Mouse (Mus musculus): ENCODE data around the gene Rbp7. TPM values are rescaled to one million over a fixed set of nuclear protein-coding genes. Genes with fewer than 3 reads are reported as not detected.
A peak's percentile ranks its signal among the peaks of the same experiment; 100 is the strongest.
"Not testable (repeated sequence)": the region's sequence is repeated elsewhere in the genome, so short reads cannot be mapped to it uniquely, and the experiment has no call there.

Rbp7 gene
- polyA plus RNA-seq, 1 experiment from 2014 or later: not detected

DNA sequence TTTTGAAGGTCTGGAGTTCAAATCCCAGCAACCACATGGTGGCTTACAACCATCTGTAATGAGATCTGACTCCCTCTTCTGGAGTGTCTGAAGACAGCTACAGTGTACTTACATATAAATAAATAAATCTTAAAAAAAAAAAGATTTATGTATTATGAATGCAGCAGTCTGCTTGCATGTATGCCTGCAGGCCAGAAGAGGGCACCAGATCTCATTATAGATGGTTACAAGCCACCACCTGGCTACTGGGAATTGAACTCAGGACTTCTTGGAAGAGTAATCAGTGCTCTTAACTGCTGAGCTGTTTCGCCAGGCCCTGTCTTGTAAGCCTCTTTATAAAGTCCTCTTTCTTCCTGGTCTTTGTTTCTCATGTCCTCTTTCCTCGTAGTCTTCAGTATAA lies 5.7 kb upstream of the Rbp7 start:
- H3K36me3 ChIP-seq (ENCODE audit: control insufficient read depth, insufficient read depth, low read length); H3K9ac ChIP-seq (replicated peaks; ENCODE audit: low read depth, low read length); H3K4me1 ChIP-seq (ENCODE audit: control insufficient read depth, insufficient read depth, low read length); H3K4me3 ChIP-seq (ENCODE audit: low read depth, low read length); H3K27me3 ChIP-seq (ENCODE audit: control insufficient read depth, insufficient read depth, low read length); H3K9me3 ChIP-seq (ENCODE audit: control insufficient read depth, low read length); ATAC-seq (ENCODE audit: low read depth); H3K4me2 ChIP-seq (ENCODE audit: low read depth, low read length); H3K27ac ChIP-seq (ENCODE audit: low read depth, low read length): not testable (repeated sequence)
- WGBS: 94% methylated on average over 2 of the region's 2 CpGs

GRCm38 (mm10) chr4:149459425-149459824 lies 4.6 kb upstream of the Rbp7 start:
- WGBS: 80% methylated on average over 1 of the region's 1 CpGs
- no peak for ATAC-seq (ENCODE audit: low read depth)

GRCm38 (mm10) chr4:149458526-149458925 lies 3.7 kb upstream of the Rbp7 start:
- H3K4me2 ChIP-seq (ENCODE audit: low read depth, low read length): no peak overlapping the region
- no peak overlapping the region for H3K27ac ChIP-seq (ENCODE audit: low read depth, low read length)
- H3K9me3 ChIP-seq (ENCODE audit: control insufficient read depth, low read length): no peaks in the 10 kb centered on the region
- H3K36me3 ChIP-seq (ENCODE audit: control insufficient read depth, insufficient read depth, low read length): no peaks in the 10 kb centered on the region
- 55% methylated on average over 5 of the region's 5 CpGs for WGBS
- H3K9ac ChIP-seq (replicated peaks; ENCODE audit: low read depth, low read length): no peak overlapping the region
- no peaks in the 10 kb centered on the region for H3K27me3 ChIP-seq (ENCODE audit: control insufficient read depth, insufficient read depth, low read length)
- H3K4me3 ChIP-seq (ENCODE audit: low read depth, low read length): no peak overlapping the region
- no peaks in the 10 kb centered on the region for H3K4me1 ChIP-seq (ENCODE audit: control insufficient read depth, insufficient read depth, low read length)
- no peak for ATAC-seq (ENCODE audit: low read depth)

More at GRCm38 (mm10) chr4:149459425-149459824, 4.6 kb upstream of the Rbp7 start:
- H3K4me1 ChIP-seq (ENCODE audit: control insufficient read depth, insufficient read depth, low read length): no peaks in the 10 kb centered on the region
- no peaks in the 10 kb centered on the region for H3K36me3 ChIP-seq (ENCODE audit: control insufficient read depth, insufficient read depth, low read length)
- H3K9ac ChIP-seq (replicated peaks; ENCODE audit: low read depth, low read length): no peak overlapping the region
- no peaks in the 10 kb centered on the region for H3K9me3 ChIP-seq (ENCODE audit: control insufficient read depth, low read length)
- H3K4me3 ChIP-seq (ENCODE audit: low read depth, low read length): no peak overlapping the region
- H3K4me2 ChIP-seq (ENCODE audit: low read depth, low read length): no peak overlapping the region
- H3K27ac ChIP-seq (ENCODE audit: low read depth, low read length): no peak overlapping the region
- H3K27me3 ChIP-seq (ENCODE audit: control insufficient read depth, insufficient read depth, low read length): no peaks in the 10 kb centered on the region

GRCm38 (mm10) chr4:149457831-149458430 lies 3.2 kb upstream of the Rbp7 start:
- WGBS: 82% methylated on average over 6 of the region's 6 CpGs
- Histone ChIP-seq H3K4me2 (ENCODE audit: low read depth, low read length) (no peak overlapping the region), H3K4me1 (ENCODE audit: control insufficient read depth, insufficient read depth, low read length) (no peaks in the 10 kb centered on the region), H3K27me3 (ENCODE audit: control insufficient read depth, insufficient read depth, low read length) (no peaks in the 10 kb centered on the region), H3K4me3 (ENCODE audit: low read depth, low read length) (no peak overlapping the region), H3K9me3 (ENCODE audit: control insufficient read depth, low read length) (no peaks in the 10 kb centered on the region), H3K9ac (replicated peaks; ENCODE audit: low read depth, low read length) (no peak overlapping the region), H3K36me3 (ENCODE audit: control insufficient read depth, insufficient read depth, low read length) (no peaks in the 10 kb centered on the region), H3K27ac (ENCODE audit: low read depth, low read length) (no peak overlapping the region)
- no peak for ATAC-seq (ENCODE audit: low read depth)

DNA sequence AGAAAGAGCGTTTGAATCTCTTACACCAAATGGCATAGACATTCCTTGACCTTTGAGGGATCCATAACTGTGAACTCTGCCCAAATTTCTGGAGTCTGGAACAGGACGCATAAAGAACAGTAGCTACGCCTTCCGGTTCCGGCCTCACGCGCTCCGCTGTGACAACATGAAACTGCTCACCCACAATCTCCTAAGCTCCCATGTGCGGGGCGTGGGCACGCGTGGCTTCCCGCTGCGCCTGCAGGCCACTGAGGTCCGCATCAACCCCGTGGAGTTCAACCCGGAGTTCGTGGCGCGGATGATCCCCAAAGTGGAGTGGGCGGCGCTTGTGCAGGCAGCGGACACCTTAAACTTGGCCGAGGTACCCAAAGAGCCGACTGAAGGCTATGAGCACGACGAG lies 2.4 kb upstream of the Rbp7 start:
- WGBS: 87% methylated on average over 27 of the region's 27 CpGs
- H3K4me3 ChIP-seq (ENCODE audit: low read depth, low read length); H3K9me3 ChIP-seq (ENCODE audit: control insufficient read depth, low read length); ATAC-seq (ENCODE audit: low read depth); H3K27ac ChIP-seq (ENCODE audit: low read depth, low read length); H3K4me1 ChIP-seq (ENCODE audit: control insufficient read depth, insufficient read depth, low read length); H3K27me3 ChIP-seq (ENCODE audit: control insufficient read depth, insufficient read depth, low read length); H3K4me2 ChIP-seq (ENCODE audit: low read depth, low read length); H3K9ac ChIP-seq (replicated peaks; ENCODE audit: low read depth, low read length); H3K36me3 ChIP-seq (ENCODE audit: control insufficient read depth, insufficient read depth, low read length): not testable (repeated sequence)

DNA sequence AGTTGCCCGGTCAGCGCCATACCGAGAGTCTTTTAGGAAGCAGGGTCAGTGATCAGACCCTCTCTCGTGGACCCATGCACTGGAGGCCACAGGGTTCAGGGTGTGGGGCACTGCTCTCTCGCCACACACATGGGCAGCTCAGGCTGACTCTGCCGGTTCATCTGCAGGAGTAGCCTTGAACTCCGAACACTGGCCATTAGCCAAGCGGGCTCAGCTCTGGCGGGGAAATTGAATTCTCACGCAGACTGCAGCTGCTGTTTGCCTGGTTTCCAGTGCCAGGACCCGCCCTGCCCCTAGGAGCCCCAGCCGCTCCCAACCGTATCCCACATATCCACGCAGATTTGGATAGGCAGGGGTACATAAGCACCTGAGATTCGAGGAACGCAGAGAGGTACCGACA lies 515 bp downstream of the Rbp7 start:
- no peak overlapping the region for H3K9ac ChIP-seq (replicated peaks; ENCODE audit: low read depth, low read length)

DNA sequence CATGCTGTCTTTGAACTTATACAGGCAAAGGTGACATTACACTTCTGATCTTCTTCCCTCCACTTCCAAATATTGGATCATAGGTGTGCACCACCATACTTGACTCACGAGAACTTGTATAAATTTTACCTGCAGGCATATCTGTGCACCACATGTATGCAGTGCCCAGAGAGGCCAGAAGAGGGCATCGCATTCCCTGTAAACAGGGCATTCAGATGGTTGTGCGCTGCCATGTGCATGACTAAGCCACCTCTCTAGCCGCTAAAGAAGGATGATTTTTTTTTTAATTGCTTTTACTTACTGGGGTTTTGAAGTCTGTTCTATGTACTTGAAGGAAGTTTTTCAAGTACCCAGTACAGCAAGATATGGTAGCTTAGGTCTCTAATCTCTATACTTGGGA lies 1.1 kb downstream of the Rbp7 start:
- ATAC-seq (ENCODE audit: low read depth): no peak
- no peak overlapping the region for H3K4me2 ChIP-seq (ENCODE audit: low read depth, low read length)
- no peaks in the 10 kb centered on the region for H3K27me3 ChIP-seq (ENCODE audit: control insufficient read depth, insufficient read depth, low read length)
- no peaks in the 10 kb centered on the region for H3K9me3 ChIP-seq (ENCODE audit: control insufficient read depth, low read length)
- H3K36me3 ChIP-seq (ENCODE audit: control insufficient read depth, insufficient read depth, low read length): no peaks in the 10 kb centered on the region
- WGBS: 87% methylated on average over 4 of the region's 4 CpGs
- H3K4me3 ChIP-seq (ENCODE audit: low read depth, low read length): no peak overlapping the region
- H3K4me1 ChIP-seq (ENCODE audit: control insufficient read depth, insufficient read depth, low read length): no peaks in the 10 kb centered on the region
- H3K27ac ChIP-seq (ENCODE audit: low read depth, low read length): no peak overlapping the region
- no peak overlapping the region for H3K9ac ChIP-seq (replicated peaks; ENCODE audit: low read depth, low read length)

More for the DNA sequence above, 515 bp downstream of the Rbp7 start:
- no peaks in the 10 kb centered on the region for H3K36me3 ChIP-seq (ENCODE audit: control insufficient read depth, insufficient read depth, low read length)
- no peak overlapping the region for H3K4me3 ChIP-seq (ENCODE audit: low read depth, low read length)
- no peaks in the 10 kb centered on the region for H3K4me1 ChIP-seq (ENCODE audit: control insufficient read depth, insufficient read depth, low read length)
- no peaks in the 10 kb centered on the region for H3K27me3 ChIP-seq (ENCODE audit: control insufficient read depth, insufficient read depth, low read length)
- no peak overlapping the region for H3K4me2 ChIP-seq (ENCODE audit: low read depth, low read length)
- H3K9me3 ChIP-seq (ENCODE audit: control insufficient read depth, low read length): no peaks in the 10 kb centered on the region
- 90% methylated on average over 17 of the region's 17 CpGs for WGBS
- no peak for ATAC-seq (ENCODE audit: low read depth)
- H3K27ac ChIP-seq (ENCODE audit: low read depth, low read length): no peak overlapping the region

GRCm38 (mm10) chr4:149450636-149451035 lies 4.1 kb downstream of the Rbp7 start:
- Histone ChIP-seq H3K36me3 (ENCODE audit: control insufficient read depth, insufficient read depth, low read length) (no peaks in the 10 kb centered on the region), H3K9me3 (ENCODE audit: control insufficient read depth, low read length) (no peaks in the 10 kb centered on the region), H3K27ac (ENCODE audit: low read depth, low read length) (no peak overlapping the region), H3K4me2 (ENCODE audit: low read depth, low read length) (no peak overlapping the region), H3K9ac (replicated peaks; ENCODE audit: low read depth, low read length) (no peak overlapping the region), H3K4me1 (ENCODE audit: control insufficient read depth, insufficient read depth, low read length) (peaks cover 7% of the 10 kb centered on the region; the same call in 1 of the 2 replicates), H3K27me3 (ENCODE audit: control insufficient read depth, insufficient read depth, low read length) (no peaks in the 10 kb centered on the region), H3K4me3 (ENCODE audit: low read depth, low read length) (no peak overlapping the region)
- 90% methylated on average over 3 of the region's 3 CpGs for WGBS
- no peak for ATAC-seq (ENCODE audit: low read depth)

DNA sequence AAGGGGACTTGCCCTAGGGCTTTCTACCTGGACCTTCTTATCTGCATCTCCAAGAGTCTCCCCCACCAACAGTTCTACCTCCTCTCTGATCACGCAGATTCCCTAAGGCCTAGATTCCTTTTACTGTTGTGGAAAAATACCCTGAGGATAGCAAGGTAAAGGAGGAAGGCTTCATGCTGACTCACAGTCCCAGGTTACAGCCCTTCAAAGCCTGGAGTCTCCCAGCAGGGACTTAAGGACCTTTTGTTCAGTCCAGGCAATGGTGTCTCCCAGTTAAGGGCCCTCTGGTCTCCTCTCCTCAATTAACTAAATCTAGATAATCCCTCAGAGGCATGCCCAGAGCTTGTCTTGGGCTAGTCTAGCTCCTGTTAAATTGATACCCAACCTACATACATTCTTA lies 8.5 kb downstream of the Rbp7 start:
- H3K9ac ChIP-seq (replicated peaks; ENCODE audit: low read depth, low read length): no peak overlapping the region
- H3K27ac ChIP-seq (ENCODE audit: low read depth, low read length): peak overlapping the region; percentile 95
- no peak overlapping the region for H3K4me3 ChIP-seq (ENCODE audit: low read depth, low read length)
- no peaks in the 10 kb centered on the region for H3K27me3 ChIP-seq (ENCODE audit: control insufficient read depth, insufficient read depth, low read length)
- peaks cover 16% of the 10 kb centered on the region; the same call in 1 of the 2 replicates for H3K4me1 ChIP-seq (ENCODE audit: control insufficient read depth, insufficient read depth, low read length)
- WGBS: 56% methylated on average over 1 of the region's 1 CpGs
- no peak for ATAC-seq (ENCODE audit: low read depth)
- H3K9me3 ChIP-seq (ENCODE audit: control insufficient read depth, low read length): no peaks in the 10 kb centered on the region
- peak overlapping the region; percentile 62; the same call in 1 of the 2 replicates for H3K4me2 ChIP-seq (ENCODE audit: low read depth, low read length)
- H3K36me3 ChIP-seq (ENCODE audit: control insufficient read depth, insufficient read depth, low read length): no peaks in the 10 kb centered on the region

All from neural tube, embryonic 14.5 days (tissue).